Comparison of ENCODE assay signal across 8 mouse cellular contexts in the genomic region with DNA sequence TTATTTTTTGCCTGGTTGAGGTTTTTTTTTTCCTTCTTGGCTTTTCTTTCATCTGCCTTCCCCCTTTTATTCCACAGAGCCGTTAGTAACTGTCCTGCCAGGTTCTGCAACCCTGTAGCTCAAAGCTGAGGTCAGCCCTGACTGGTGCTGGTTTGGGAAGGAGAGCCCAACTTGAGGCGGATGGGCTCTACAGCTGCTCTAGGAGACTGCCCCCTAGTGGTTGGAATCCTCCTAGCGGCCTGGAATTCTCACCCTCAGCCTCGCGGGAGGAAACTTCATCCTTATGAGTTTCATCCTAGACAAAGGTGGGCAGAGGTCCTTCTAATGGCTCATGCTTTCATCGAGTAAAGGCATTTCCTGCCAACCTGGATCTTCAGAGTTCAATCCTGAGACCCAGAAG. TPM values are rescaled to one million over a fixed set of nuclear protein-coding genes. Genes with fewer than 3 reads are reported as not detected.
A peak's percentile ranks its signal among the peaks of the same experiment; 100 is the strongest.
DNase-seq lines count a peak whose midpoint lies in the region; ATAC-seq and TF ChIP-seq lines count a peak whose summit lies in the region.

No protein-coding gene starts in this region.

- WGBS in forebrain, embryonic 14.5 days: 42% methylated on average over 6 of the region's 6 CpGs
- 42% methylated on average over 6 of the region's 6 CpGs for WGBS in forebrain, embryonic 16.5 days
- 43% methylated on average over 6 of the region's 6 CpGs for WGBS in midbrain, postnatal 0 days

- no peak for ATAC-seq in forebrain, embryonic 14.5 days
- ATAC-seq in forebrain, embryonic 16.5 days: no peak
- no peak for ATAC-seq in Patski
- peak; percentile 77 for ATAC-seq in granulocyte monocyte progenitor cell, adult 5-6 weeks (replicated peaks; ENCODE audit: poor library complexity, severe bottlenecking)
- no peak for ATAC-seq in midbrain, postnatal 0 days (ENCODE audit: low FRiP score)

- H3K9ac ChIP-seq in forebrain, embryonic 14.5 days (ENCODE audit: low read length): no peak overlapping the region
- H3K9ac ChIP-seq in forebrain, embryonic 16.5 days (replicated peaks; ENCODE audit: low read depth, low read length): no peak overlapping the region
- no peak overlapping the region for H3K9ac ChIP-seq in midbrain, postnatal 0 days (replicated peaks; ENCODE audit: low read length, poor library complexity, severe bottlenecking)

- no peaks in the 10 kb centered on the region for H3K9me3 ChIP-seq in forebrain, embryonic 14.5 days (replicated peaks; ENCODE audit: control insufficient read depth, low read length)
- no peaks in the 10 kb centered on the region for H3K9me3 ChIP-seq in forebrain, embryonic 16.5 days (ENCODE audit: control insufficient read depth, low read length)
- no peaks in the 10 kb centered on the region for H3K9me3 ChIP-seq in midbrain, postnatal 0 days (ENCODE audit: low read length)

- no peaks in the 10 kb centered on the region for H3K36me3 ChIP-seq in forebrain, embryonic 14.5 days (ENCODE audit: control insufficient read depth, insufficient read depth, low read length)
- no peaks in the 10 kb centered on the region for H3K36me3 ChIP-seq in forebrain, embryonic 16.5 days (ENCODE audit: control insufficient read depth, insufficient read depth)
- H3K36me3 ChIP-seq in midbrain, postnatal 0 days (ENCODE audit: insufficient read depth, low read length): no peaks in the 10 kb centered on the region
- H3K36me3 ChIP-seq in splenic B cell, adult 2 months (ENCODE audit: control insufficient read depth, insufficient read depth, low read length, poor library complexity, severe bottlenecking): no peaks in the 10 kb centered on the region

- peak; percentile 16 for DNase-seq in forebrain, embryonic 14.5 days (ENCODE audit: low spot score)
- no peak for DNase-seq in Patski (ENCODE audit: low read depth, low spot score)
- DNase-seq in cerebellum, adult 8-10 months: peak; percentile 46
- DNase-seq in left cerebral cortex, adult 11 months (ENCODE audit: low spot score): peak; percentile 14
- DNase-seq in midbrain, postnatal 0 days (ENCODE audit: low spot score): peak; percentile 15
- DNase-seq in splenic B cell, adult 2 months (ENCODE audit: low read depth, low spot score): peak; percentile 77

- H3K4me3 ChIP-seq in forebrain, embryonic 14.5 days (ENCODE audit: low read depth, low read length): no peak overlapping the region
- H3K4me3 ChIP-seq in forebrain, embryonic 16.5 days (replicated peaks; ENCODE audit: low read length): no peak overlapping the region
- H3K4me3 ChIP-seq in midbrain, postnatal 0 days (ENCODE audit: low read depth, low read length): no peak overlapping the region

- no peak overlapping the region for H3K27ac ChIP-seq in forebrain, embryonic 14.5 days (ENCODE audit: low read depth, low read length)
- H3K27ac ChIP-seq in forebrain, embryonic 16.5 days (ENCODE audit: low read length): no peak overlapping the region
- H3K27ac ChIP-seq in midbrain, postnatal 0 days (ENCODE audit: low read depth, low read length): no peak overlapping the region

- H3K27me3 ChIP-seq in forebrain, embryonic 14.5 days (replicated peaks; ENCODE audit: control insufficient read depth, insufficient read depth, low read length): no peaks in the 10 kb centered on the region
- H3K27me3 ChIP-seq in forebrain, embryonic 16.5 days (replicated peaks; ENCODE audit: control insufficient read depth, insufficient read depth, low read length): no peaks in the 10 kb centered on the region
- H3K27me3 ChIP-seq in Patski: peaks cover 6% of the 10 kb centered on the region
- H3K27me3 ChIP-seq in midbrain, postnatal 0 days (ENCODE audit: insufficient read depth, low read length): no peaks in the 10 kb centered on the region
- no peaks in the 10 kb centered on the region for H3K27me3 ChIP-seq in splenic B cell, adult 2 months (ENCODE audit: control insufficient read depth, insufficient read depth, low read length, poor library complexity, severe bottlenecking)

- TF ChIP-seq CTCF in Patski (IDR thresholded peaks at IDR 0.05): peak; percentile 42
- TF ChIP-seq CTCF in midbrain, postnatal 0 days (IDR thresholded peaks at IDR 0.05): peak; percentile 62

- in situ Hi-C loops in Patski (cut with MboI; ENCODE audit: low pct_unique_long_range_greater_than_20kb): loop anchor here (10.0 to 25.0 kb wide), 2 partner anchors 215 to 373 kb away; a partner anchor contains a TSS

- H3K4me1 ChIP-seq in forebrain, embryonic 14.5 days (ENCODE audit: control insufficient read depth, insufficient read depth, low read length): peaks cover 3% of the 10 kb centered on the region; the same call in 1 of the 2 replicates
- H3K4me1 ChIP-seq in forebrain, embryonic 16.5 days (replicated peaks; ENCODE audit: control insufficient read depth, insufficient read depth, low read length): no peaks in the 10 kb centered on the region
- H3K4me1 ChIP-seq in midbrain, postnatal 0 days (ENCODE audit: insufficient read depth, low read length): no peaks in the 10 kb centered on the region

- H3K4me2 ChIP-seq in forebrain, embryonic 14.5 days (ENCODE audit: low read length): no peak overlapping the region
- no peak overlapping the region for H3K4me2 ChIP-seq in forebrain, embryonic 16.5 days (ENCODE audit: low read length)
- no peak overlapping the region for H3K4me2 ChIP-seq in midbrain, postnatal 0 days (ENCODE audit: low read depth, low read length, poor library complexity, severe bottlenecking)

- POLR2A ChIA-PET in Patski (lab: Charles Lee): interaction anchor here (0.7 kb wide), 2 partner anchors 36 to 89 kb away, joined by 3 to 4 read pairs; no protein-coding TSS in a partner anchor

- CTCF ChIA-PET in Patski (lab: Charles Lee): no interaction called here

RNA-seq across cellular contexts. Expression of a gene that starts 51.5 kb away (rescaled TPM):
- polyA plus RNA-seq in forebrain, embryonic 14.5 days (2014; fragmentation: Nextera tagmentation; extraction: Ambion mirVana): 4,907 and 5,462 TPM in 2 replicates
- 3,396 and 3,669 TPM in 2 replicates for polyA plus RNA-seq in forebrain, embryonic 16.5 days (2015; fragmentation: Nextera tagmentation; extraction: Ambion mirVana)
- polyA plus RNA-seq in Patski (2021): 350 TPM
- total RNA-seq in granulocyte monocyte progenitor cell, adult 5-6 weeks (2014; fragmentation: Nextera tagmentation): 601 and 668 TPM in 2 replicates
- total RNA-seq in granulocyte monocyte progenitor cell, adult 5-6 weeks (2017): 357 and 410 TPM in 2 replicates
- 504 and 572 TPM in 2 replicates for total RNA-seq in midbrain, postnatal 0 days (2014; rRNA removed)
- 6,498 and 6,879 TPM in 2 replicates for polyA plus RNA-seq in midbrain, postnatal 0 days (2015; fragmentation: Nextera tagmentation; extraction: Ambion mirVana)
